Mouse (Mus musculus) adrenal gland, postnatal 14 days (tissue): ENCODE data around the gene Smarcc2. TPM values are rescaled to one million over a fixed set of nuclear protein-coding genes. Genes with fewer than 3 reads are reported as not detected.
"Not testable (repeated sequence)": the region's sequence is repeated elsewhere in the genome, so short reads cannot be mapped to it uniquely, and the experiment has no call there.

Experiments
- DNase-seq: peaks from one replicate; pipeline ENCODE4 v3.0.0; 2021; ENCODE audit warnings: mixed read lengths
- total RNA-seq: library from RNA; stranded (reverse); gene quantifications from 2 replicates; pipeline ENCODE4 v1.2.3, GENCODE M21; 2021

Gene Smarcc2
- total RNA-seq, 1 experiment from 2014 or later: 107 TPM

- no peak for DNase-seq
Observed at GRCm38 (mm10) chr10:128442718-128443117, 16.3 kb upstream of the Smarcc2 start.

- no peak for DNase-seq
Observed at GRCm38 (mm10) chr10:128444354-128444753, 14.7 kb upstream of the Smarcc2 start.

- no peak for DNase-seq
Observed at GRCm38 (mm10) chr10:128445407-128445806, 13.6 kb upstream of the Smarcc2 start.

GRCm38 (mm10) chr10:128451014-128451413 lies 8.0 kb upstream of the Smarcc2 start:
- no peak for DNase-seq

- DNase-seq: no peak
Observed at GRCm38 (mm10) chr10:128454471-128454870, 4.6 kb upstream of the Smarcc2 start.

- DNase-seq: peak; percentile 85
Observed at GRCm38 (mm10) chr10:128455280-128455679, 3.8 kb upstream of the Smarcc2 start.

- no peak for DNase-seq
Observed at GRCm38 (mm10) chr10:128457676-128458075, 1.4 kb upstream of the Smarcc2 start.

- DNase-seq: peak; percentile 94
Observed at GRCm38 (mm10) chr10:128458348-128458718, 715 bp upstream of the Smarcc2 start.

- peak; percentile 56 for DNase-seq
Observed at GRCm38 (mm10) chr10:128459409-128460269, 591 bp downstream of the Smarcc2 start.

- DNase-seq: no peak
Observed at GRCm38 (mm10) chr10:128460270-128460630, 1.2 kb downstream of the Smarcc2 start.

GRCm38 (mm10) chr10:128474366-128474765 lies 15.3 kb downstream of the Smarcc2 start:
- DNase-seq: no peak

- peak; percentile 70 for DNase-seq
Observed at GRCm38 (mm10) chr10:128486370-128486769, 27.3 kb downstream of the Smarcc2 start.

GRCm38 (mm10) chr10:128487861-128488712 lies 29.0 kb downstream of the Smarcc2 start:
- no peak for DNase-seq

- no peak for DNase-seq
Observed at GRCm38 (mm10) chr10:128488776-128489175, 29.7 kb downstream of the Smarcc2 start.

- DNase-seq: peak; percentile 56
Observed at GRCm38 (mm10) chr10:128489380-128489779, 30.3 kb downstream of the Smarcc2 start.

- DNase-seq: no peak
Observed at GRCm38 (mm10) chr10:128489785-128490184, 30.7 kb downstream of the Smarcc2 start.

- DNase-seq: no peak
Observed at GRCm38 (mm10) chr10:128490232-128490631, 31.2 kb downstream of the Smarcc2 start.

GRCm38 (mm10) chr10:128490912-128491311 lies 31.9 kb downstream of the Smarcc2 start:
- DNase-seq: no peak

- peak; percentile 53 for DNase-seq
Observed at GRCm38 (mm10) chr10:128491495-128491894, 32.4 kb downstream of the Smarcc2 start.

- not testable (repeated sequence) for DNase-seq
Observed at GRCm38 (mm10) chr10:128492051-128492450, 33.0 kb downstream of the Smarcc2 start.

- peak; percentile 71 for DNase-seq
Observed at GRCm38 (mm10) chr10:128492633-128493311, 33.7 kb downstream of the Smarcc2 start.

- no peak for DNase-seq
Observed at GRCm38 (mm10) chr10:128493319-128493694, 34.3 kb downstream of the Smarcc2 start.
